Mouse (Mus musculus) small intestine, adult 2 months (tissue): ENCODE results near the gene Stpg3. TPM values are rescaled to one million over a fixed set of nuclear protein-coding genes. Genes with fewer than 3 reads are reported as not detected.

Source experiments
- H3K27ac ChIP-seq: fragments of 200-500 bp; 2 replicates; pipeline ENCODE4 v1.5.1; 2012; ENCODE audit warnings: low read depth, low read length, control low read depth, inconsistent platforms; ENCODE audit not compliant: insufficient read depth
- H3K27me3 ChIP-seq: fragments of 200-500 bp; 2 replicates; pipeline ENCODE4 v1.6.1; 2012; ENCODE audit warnings: mild to moderate bottlenecking, moderate library complexity, low read length, inconsistent platforms; ENCODE audit not compliant: control insufficient read depth, insufficient read depth
- H3K36me3 ChIP-seq: fragments of 200-500 bp; 2 replicates; pipeline ENCODE4 v1.6.1; 2012; ENCODE audit warnings: mild to moderate bottlenecking, low read length, control low read depth, inconsistent platforms; ENCODE audit not compliant: control insufficient read depth, insufficient read depth
- H3K4me1 ChIP-seq: fragments of 200-500 bp; 2 replicates; pipeline ENCODE4 v1.6.1; 2012; ENCODE audit warnings: low read length, inconsistent platforms, mixed read lengths; ENCODE audit not compliant: control insufficient read depth, insufficient read depth, insufficient read length
- H3K4me3 ChIP-seq: fragments of 200-500 bp; 2 replicates; pipeline ENCODE4 v1.5.1; 2012; ENCODE audit warnings: low read depth, mild to moderate bottlenecking, control low read depth, inconsistent platforms, low read length, moderate library complexity
- CTCF ChIP-seq: fragments of 200-500 bp; IDR thresholded peaks from 2 replicates; pipeline ENCODE4 v1.5.1; 2012; ENCODE audit warnings: low read depth, mild to moderate bottlenecking, control low read depth, inconsistent platforms, low read length, moderate library complexity, mixed read lengths; ENCODE audit not compliant: insufficient replicate concordance, insufficient read length; ENCODE audit errors: extremely low read depth
- POLR2A ChIP-seq: fragments of 200-500 bp; IDR thresholded peaks from 2 replicates; pipeline ENCODE4 v1.6.1; 2012; ENCODE audit warnings: low read depth, mild to moderate bottlenecking, control low read depth, inconsistent platforms, low read length, moderate library complexity
- WGBS: fragments of 180-500 bp; shearing (Covaris S2); methylation state at CpG from one replicate; pipeline ENCODE4 v1.1.7; 2018; 5-methylcytosine and 5-hydroxymethylcytosine counted together
- polyA plus RNA-seq: library from polyadenylated mRNA; depleted of rRNA; stranded (reverse); fragments of >200 nt; gene quantifications from 2 replicates; pipeline ENCODE4 v1.2.3, GENCODE M21; 2012

The Stpg3 gene
- polyA plus RNA-seq, 1 experiment: not detected

GRCm38 (mm10) chr2:25240723-25241437 lies 26.4 kb upstream of the Stpg3 start:
- Histone ChIP-seq H3K27me3 (no peaks in the 10 kb centered on the region; the same call in 1 of the 2 replicates), H3K27ac (peak overlapping the region; percentile 31; the same call in 1 of the 2 replicates), H3K36me3 (no peaks in the 10 kb centered on the region; the same call in 1 of the 2 replicates), H3K4me3 (peak overlapping the region; percentile 70), H3K4me1 (peaks cover 30% of the 10 kb centered on the region)
- TF ChIP-seq POLR2A: peak; percentile 35; the same call in 1 of the 2 replicates
- TF ChIP-seq CTCF: no peak
- WGBS: 2% methylated on average over 29 of the region's 29 CpGs

GRCm38 (mm10) chr2:25240310-25240709 lies 25.9 kb upstream of the Stpg3 start:
- TF ChIP-seq POLR2A (no peak), CTCF (no peak)
- 0 out of 2 replicates have a peak overlapping the region, but pooled peaks have one; percentile 31 for H3K27ac ChIP-seq
- H3K27me3 ChIP-seq: no peaks in the 10 kb centered on the region; the same call in 1 of the 2 replicates
- no peak overlapping the region for H3K4me3 ChIP-seq
- WGBS: 68% methylated on average over 8 of the region's 8 CpGs
- H3K36me3 ChIP-seq: no peaks in the 10 kb centered on the region; the same call in 1 of the 2 replicates
- peaks cover 33% of the 10 kb centered on the region for H3K4me1 ChIP-seq

GRCm38 (mm10) chr2:25239766-25240165 lies 25.3 kb upstream of the Stpg3 start:
- H3K27ac ChIP-seq: no peak overlapping the region
- no peak for TF ChIP-seq CTCF
- TF ChIP-seq POLR2A: no peak
- 81% methylated on average over 3 of the region's 3 CpGs for WGBS

GRCm38 (mm10) chr2:25238106-25238505 lies 23.7 kb upstream of the Stpg3 start:
- H3K27ac ChIP-seq: no peak overlapping the region; the same call in 1 of the 2 replicates
- peaks cover 50% of the 10 kb centered on the region for H3K4me1 ChIP-seq
- TF ChIP-seq POLR2A: no peak
- no peak for TF ChIP-seq CTCF
- no peaks in the 10 kb centered on the region for H3K36me3 ChIP-seq
- H3K4me3 ChIP-seq: no peak overlapping the region
- no peaks in the 10 kb centered on the region; the same call in 1 of the 2 replicates for H3K27me3 ChIP-seq

More at GRCm38 (mm10) chr2:25239766-25240165, 25.3 kb upstream of the Stpg3 start:
- Histone ChIP-seq H3K36me3 (no peaks in the 10 kb centered on the region), H3K4me3 (no peak overlapping the region), H3K27me3 (no peaks in the 10 kb centered on the region; the same call in 1 of the 2 replicates), H3K4me1 (peaks cover 37% of the 10 kb centered on the region)

GRCm38 (mm10) chr2:25237522-25237921 lies 23.1 kb upstream of the Stpg3 start:
- whole genome bisulfite sequencing: 21% methylated on average over 4 of the region's 4 CpGs
- peak overlapping the region; percentile 10; the same call in 1 of the 2 replicates for H3K27ac ChIP-seq
- TF ChIP-seq POLR2A: no peak
- no peak for TF ChIP-seq CTCF
- H3K36me3 ChIP-seq: no peaks in the 10 kb centered on the region
- H3K4me1 ChIP-seq: peaks cover 47% of the 10 kb centered on the region
- H3K4me3 ChIP-seq: no peak overlapping the region
- H3K27me3 ChIP-seq: no peaks in the 10 kb centered on the region; the same call in 1 of the 2 replicates

- Histone ChIP-seq H3K36me3 (no peaks in the 10 kb centered on the region), H3K4me1 (peaks cover 47% of the 10 kb centered on the region), H3K27ac (0 out of 2 replicates have a peak within 1 kb of the TSS, but pooled peaks have one; percentile 53), H3K4me3 (no peak within 1 kb of the TSS), H3K27me3 (no peaks in the 10 kb centered on the region)
- WGBS: 66% methylated on average over 8 of the region's 8 CpGs
- TF ChIP-seq CTCF (no peak), POLR2A (no peak)
Measured at GRCm38 (mm10) chr2:25236614-25237013, 22.2 kb upstream of the Stpg3 start, which contains the start of gene Rnf224. TSS of gene Rnf224 (minus strand) at chr2:25236787.

GRCm38 (mm10) chr2:25234551-25235220 lies 20.2 kb upstream of the Stpg3 start:
- no peak overlapping the region for H3K4me3 ChIP-seq
- 27% methylated on average over 5 of the region's 5 CpGs for WGBS
- no peaks in the 10 kb centered on the region for H3K36me3 ChIP-seq
- no peaks in the 10 kb centered on the region for H3K27me3 ChIP-seq
- H3K4me1 ChIP-seq: peaks cover 35% of the 10 kb centered on the region
- peak overlapping the region; percentile 86 for H3K27ac ChIP-seq
- TF ChIP-seq POLR2A: no peak
- TF ChIP-seq CTCF: no peak
